Mouse (Mus musculus): ENCODE measurements around the gene Tmem238. TPM values are rescaled to one million over a fixed set of nuclear protein-coding genes. Genes with fewer than 3 reads are reported as not detected.
"Not testable (repeated sequence)": the region's sequence is repeated elsewhere in the genome, so short reads cannot be mapped to it uniquely, and the experiment has no call there.

Gene Tmem238
- polyA plus RNA-seq, 1 experiment: not detected

GRCm38 (mm10) chr7:4816559-4816958, 27.1 kb upstream of the Tmem238 start:
- Histone ChIP-seq H3K4me1 (ENCODE audit: control insufficient read depth, insufficient read depth, low read length) (peaks cover 3% of the 10 kb centered on the region; the same call in 1 of the 2 replicates), H3K27ac (ENCODE audit: insufficient read depth, low read depth, low read length) (no peak overlapping the region), H3K4me3 (ENCODE audit: insufficient read depth, low read depth, low read length) (no peak overlapping the region)
- TF ChIP-seq CTCF (IDR thresholded peaks at IDR 0.05; ENCODE audit: insufficient read depth, low read depth, low read length) (no peak), POLR2A (IDR thresholded peaks at IDR 0.05; ENCODE audit: insufficient read depth, low read depth, low read length) (no peak)

- TF ChIP-seq CTCF (IDR thresholded peaks at IDR 0.05; ENCODE audit: insufficient read depth, low read depth, low read length) (no peak), POLR2A (IDR thresholded peaks at IDR 0.05; ENCODE audit: insufficient read depth, low read depth, low read length) (no peak)
- peak overlapping the region; percentile 91 for H3K27ac ChIP-seq (ENCODE audit: insufficient read depth, low read depth, low read length)
- peak overlapping the region; percentile 53 for H3K4me3 ChIP-seq (ENCODE audit: insufficient read depth, low read depth, low read length)
- WGBS: 23% methylated on average over 8 of the region's 8 CpGs
- peaks cover 10% of the 10 kb centered on the region for H3K4me1 ChIP-seq (ENCODE audit: control insufficient read depth, insufficient read depth, low read length)
These were observed 23.8 kb upstream of the Tmem238 start for GRCm38 (mm10) chr7:4813105-4813791.

- WGBS: under 1% methylated on average over 62 of the region's 62 CpGs
- H3K4me1 ChIP-seq (ENCODE audit: control insufficient read depth, insufficient read depth, low read length): peaks cover 10% of the 10 kb centered on the region
- peak within 1 kb of the TSS; percentile 94 for H3K4me3 ChIP-seq (ENCODE audit: insufficient read depth, low read depth, low read length)
- peak within 1 kb of the TSS; percentile 97 for H3K27ac ChIP-seq (ENCODE audit: insufficient read depth, low read depth, low read length)
- TF ChIP-seq CTCF (IDR thresholded peaks at IDR 0.05; ENCODE audit: insufficient read depth, low read depth, low read length) (no peak), POLR2A (IDR thresholded peaks at IDR 0.05; ENCODE audit: insufficient read depth, low read depth, low read length) (peak; percentile 84)
These were observed 23.0 kb upstream of the Tmem238 start, which contains the start of gene Ube2s for GRCm38 (mm10) chr7:4812303-4813104. Gene Ube2s (minus strand): TSS chr7:4812590.

- H3K27ac ChIP-seq (ENCODE audit: insufficient read depth, low read depth, low read length): peak overlapping the region; percentile 97; the same call in 1 of the 2 replicates
- H3K4me3 ChIP-seq (ENCODE audit: insufficient read depth, low read depth, low read length): peak overlapping the region; percentile 94
- TF ChIP-seq CTCF (IDR thresholded peaks at IDR 0.05; ENCODE audit: insufficient read depth, low read depth, low read length) (no peak), POLR2A (IDR thresholded peaks at IDR 0.05; ENCODE audit: insufficient read depth, low read depth, low read length) (no peak)
- peaks cover 10% of the 10 kb centered on the region for H3K4me1 ChIP-seq (ENCODE audit: control insufficient read depth, insufficient read depth, low read length)
- WGBS: 2% methylated on average over 28 of the region's 36 CpGs
These were observed 22.4 kb upstream of the Tmem238 start for GRCm38 (mm10) chr7:4811842-4812302.

- 27% methylated on average over 10 of the region's 10 CpGs for WGBS
- H3K27ac ChIP-seq (ENCODE audit: insufficient read depth, low read depth, low read length): not testable (repeated sequence)
- peaks cover 10% of the 10 kb centered on the region for H3K4me1 ChIP-seq (ENCODE audit: control insufficient read depth, insufficient read depth, low read length)
- H3K4me3 ChIP-seq (ENCODE audit: insufficient read depth, low read depth, low read length): peak overlapping the region; percentile 94
These were observed 21.7 kb upstream of the Tmem238 start for GRCm38 (mm10) chr7:4811131-4811530.

- H3K4me3 ChIP-seq (ENCODE audit: insufficient read depth, low read depth, low read length): no peak overlapping the region
- TF ChIP-seq CTCF (IDR thresholded peaks at IDR 0.05; ENCODE audit: insufficient read depth, low read depth, low read length) (no peak), POLR2A (IDR thresholded peaks at IDR 0.05; ENCODE audit: insufficient read depth, low read depth, low read length) (no peak)
- no peak overlapping the region for H3K27ac ChIP-seq (ENCODE audit: insufficient read depth, low read depth, low read length)
- peaks cover 8% of the 10 kb centered on the region for H3K4me1 ChIP-seq (ENCODE audit: control insufficient read depth, insufficient read depth, low read length)
- 86% methylated on average over 7 of the region's 7 CpGs for WGBS
These were observed 17.3 kb upstream of the Tmem238 start for GRCm38 (mm10) chr7:4806716-4807115.

GRCm38 (mm10) chr7:4802247-4802646, 12.8 kb upstream of the Tmem238 start:
- no peak for TF ChIP-seq CTCF (IDR thresholded peaks at IDR 0.05; ENCODE audit: insufficient read depth, low read depth, low read length)
- no peak for TF ChIP-seq POLR2A (IDR thresholded peaks at IDR 0.05; ENCODE audit: insufficient read depth, low read depth, low read length)
- Histone ChIP-seq H3K27ac (ENCODE audit: insufficient read depth, low read depth, low read length) (no peak overlapping the region), H3K4me3 (ENCODE audit: insufficient read depth, low read depth, low read length) (no peak overlapping the region)

GRCm38 (mm10) chr7:4795767-4796433, 6.4 kb upstream of the Tmem238 start:
- TF ChIP-seq CTCF (IDR thresholded peaks at IDR 0.05; ENCODE audit: insufficient read depth, low read depth, low read length) (no peak), POLR2A (IDR thresholded peaks at IDR 0.05; ENCODE audit: insufficient read depth, low read depth, low read length) (no peak)
- 57% methylated on average over 7 of the region's 7 CpGs for WGBS
- no peak overlapping the region for H3K4me3 ChIP-seq (ENCODE audit: insufficient read depth, low read depth, low read length)

More at GRCm38 (mm10) chr7:4802247-4802646, 12.8 kb upstream of the Tmem238 start:
- no peaks in the 10 kb centered on the region for H3K4me1 ChIP-seq (ENCODE audit: control insufficient read depth, insufficient read depth, low read length)

More at GRCm38 (mm10) chr7:4795767-4796433, 6.4 kb upstream of the Tmem238 start:
- Histone ChIP-seq H3K27ac (ENCODE audit: insufficient read depth, low read depth, low read length) (no peak overlapping the region), H3K4me1 (ENCODE audit: control insufficient read depth, insufficient read depth, low read length) (peaks cover 7% of the 10 kb centered on the region)

All from olfactory bulb, adult 2 months (tissue).